Mouse (Mus musculus) neural tube, embryonic 11.5 days (tissue): ENCODE data around the gene Ttc16. TPM values are rescaled to one million over a fixed set of nuclear protein-coding genes. Genes with fewer than 3 reads are reported as not detected.

Experiments
- ATAC-seq: fragments of 200-750 bp; cut with Nextera tagmentation; 2 replicates; pipeline ENCODE4 v1.8.0; 2017; ENCODE audit warnings: moderate number of reproducible peaks, mild to moderate bottlenecking, moderate TSS enrichment, moderate library complexity; ENCODE audit not compliant: insufficient read depth, low FRiP score, low TSS enrichment
- DNase-seq: peaks from one replicate; pipeline ENCODE4 v3.0.0-alpha.2; 2015; ENCODE audit warnings: low spot score
- H3K27ac ChIP-seq: fragments of 300-500 bp; sonication (generic); 2 replicates; pipeline ENCODE4 v1.5.1; 2014; ENCODE audit warnings: low read depth, mild to moderate bottlenecking, low read length
- H3K27me3 ChIP-seq: fragments of 300-500 bp; sonication (generic); 2 replicates; pipeline ENCODE4 v1.6.1; 2014; ENCODE audit warnings: mild to moderate bottlenecking, low read length, mixed read lengths; ENCODE audit not compliant: control insufficient read depth, insufficient read depth
- H3K36me3 ChIP-seq: fragments of 300-500 bp; sonication (generic); 2 replicates; pipeline ENCODE4 v1.6.1; 2014; ENCODE audit warnings: mild to moderate bottlenecking, low read length, moderate library complexity, mixed read lengths; ENCODE audit not compliant: control insufficient read depth, insufficient read depth
- H3K4me1 ChIP-seq: fragments of 300-500 bp; sonication (generic); 2 replicates; pipeline ENCODE4 v1.6.1; 2014; ENCODE audit warnings: low read length, mixed read lengths; ENCODE audit not compliant: control insufficient read depth, insufficient read depth
- H3K4me2 ChIP-seq: fragments of 300-500 bp; sonication (generic); 2 replicates; pipeline ENCODE4 v1.6.1; 2014; ENCODE audit warnings: low read depth, mild to moderate bottlenecking, moderate library complexity
- H3K4me3 ChIP-seq: fragments of 300-500 bp; sonication (generic); 2 replicates; pipeline ENCODE4 v1.5.1; 2014; ENCODE audit warnings: low read depth, low read length
- H3K9ac ChIP-seq: fragments of 300-500 bp; sonication (generic); 2 replicates; pipeline ENCODE4 v1.6.1; 2014; ENCODE audit warnings: mild to moderate bottlenecking, low read length
- H3K9me3 ChIP-seq: fragments of 300-500 bp; sonication (generic); 2 replicates; pipeline ENCODE4 v1.6.1; 2016; ENCODE audit warnings: low read length; ENCODE audit not compliant: control insufficient read depth
- WGBS: fragments of 180-500 bp; shearing (Covaris S2); extraction: QIAGEN DNeasy Blood & Tissue Kit; methylation state at CpG from one replicate; pipeline ENCODE4 v1.1.7; 2014; 5-methylcytosine and 5-hydroxymethylcytosine counted together
- polyA plus RNA-seq: library from polyadenylated mRNA; unstranded; fragments of >200 nt; fragmentation: Nextera tagmentation; extraction: Ambion mirVana; gene quantifications from 2 replicates; pipeline ENCODE4 v1.2.1, GENCODE M21; 2014

The Ttc16 gene
- polyA plus RNA-seq, 1 experiment from 2014 or later: 1.1 TPM

DNA sequence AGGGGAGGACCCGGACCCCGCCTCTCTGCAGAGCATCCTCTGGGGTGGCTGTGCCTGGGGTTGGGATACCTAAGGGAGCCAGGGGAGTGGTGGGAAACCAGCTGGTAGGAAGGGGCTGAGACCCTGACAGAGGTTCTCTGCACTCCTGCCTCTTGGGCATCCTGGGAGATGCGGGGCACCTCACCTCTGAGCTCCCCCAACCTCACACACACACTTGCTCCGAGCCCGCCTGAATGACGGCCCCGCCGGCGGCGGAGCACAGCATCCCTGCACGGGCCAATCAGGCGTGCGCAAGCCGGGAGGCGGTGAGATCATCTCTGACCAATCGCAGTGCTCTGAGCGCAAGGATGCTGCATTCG is 33.3 kb downstream of the Ttc16 start:
- Histone ChIP-seq H3K4me2 (peak overlapping the region; percentile 94), H3K4me3 (peak overlapping the region; percentile 69), H3K27ac (peak overlapping the region; percentile 70), H3K4me1 (peaks cover 8% of the 10 kb centered on the region; the same call in 1 of the 2 replicates), H3K9ac (peak overlapping the region; percentile 71), H3K36me3 (no peaks in the 10 kb centered on the region; the same call in 1 of the 2 replicates), H3K27me3 (peaks cover 8% of the 10 kb centered on the region; the same call in 1 of the 2 replicates), H3K9me3 (no peaks in the 10 kb centered on the region)
- WGBS: under 1% methylated on average over 18 of the region's 18 CpGs
- ATAC-seq (peak; percentile 93), DNase-seq (peak; percentile 90)

- Histone ChIP-seq H3K9ac (peak overlapping the region; percentile 71), H3K4me2 (peak overlapping the region; percentile 94), H3K36me3 (no peaks in the 10 kb centered on the region; the same call in 1 of the 2 replicates), H3K27me3 (peaks cover 8% of the 10 kb centered on the region; the same call in 1 of the 2 replicates), H3K9me3 (no peaks in the 10 kb centered on the region), H3K4me3 (peak overlapping the region; percentile 69), H3K4me1 (peaks cover 8% of the 10 kb centered on the region; the same call in 1 of the 2 replicates), H3K27ac (peak overlapping the region; percentile 70)
- WGBS: 2% methylated on average over 54 of the region's 58 CpGs
- peak; percentile 46 for ATAC-seq
- peak; percentile 79 for DNase-seq
Observed at GRCm38 (mm10) chr2:32741273-32742172, 33.9 kb downstream of the Ttc16 start.

- Histone ChIP-seq H3K4me2 (peak within 1 kb of the TSS; percentile 94), H3K9me3 (no peaks in the 10 kb centered on the region), H3K36me3 (no peaks in the 10 kb centered on the region; the same call in 1 of the 2 replicates), H3K27me3 (peaks cover 8% of the 10 kb centered on the region; the same call in 1 of the 2 replicates), H3K9ac (peak within 1 kb of the TSS; percentile 71), H3K4me3 (peak within 1 kb of the TSS; percentile 69), H3K27ac (peak within 1 kb of the TSS; percentile 70), H3K4me1 (peaks cover 8% of the 10 kb centered on the region; the same call in 1 of the 2 replicates)
- 9% methylated on average over 8 of the region's 11 CpGs for WGBS
- ATAC-seq (no peak), DNase-seq (no peak)
Observed at GRCm38 (mm10) chr2:32740916-32741272, 34.5 kb downstream of the Ttc16 start, which contains the start of gene 6330409D20Rik. TSS of gene 6330409D20Rik (minus strand) at chr2:32741016.

GRCm38 (mm10) chr2:32739311-32739710 is 36.1 kb downstream of the Ttc16 start:
- H3K4me1 ChIP-seq: peaks cover 8% of the 10 kb centered on the region; the same call in 1 of the 2 replicates
- H3K36me3 ChIP-seq: no peaks in the 10 kb centered on the region
- no peak overlapping the region for H3K27ac ChIP-seq
- WGBS: 73% methylated on average over 4 of the region's 4 CpGs
- no peak overlapping the region for H3K4me2 ChIP-seq
- H3K9me3 ChIP-seq: no peaks in the 10 kb centered on the region
- no peak overlapping the region for H3K4me3 ChIP-seq
- no peak overlapping the region for H3K9ac ChIP-seq
- H3K27me3 ChIP-seq: peaks cover 8% of the 10 kb centered on the region; the same call in 1 of the 2 replicates
- DNase-seq (no peak), ATAC-seq (no peak)

- Histone ChIP-seq H3K4me3 (no peak overlapping the region), H3K27me3 (peaks cover 8% of the 10 kb centered on the region; the same call in 1 of the 2 replicates), H3K9ac (no peak overlapping the region), H3K36me3 (no peaks in the 10 kb centered on the region), H3K9me3 (no peaks in the 10 kb centered on the region), H3K27ac (no peak overlapping the region), H3K4me1 (peaks cover 7% of the 10 kb centered on the region), H3K4me2 (no peak overlapping the region)
- ATAC-seq: no peak
- DNase-seq: no peak
- 58% methylated on average over 6 of the region's 6 CpGs for WGBS
Observed at GRCm38 (mm10) chr2:32737008-32737407, 38.4 kb downstream of the Ttc16 start.

DNA sequence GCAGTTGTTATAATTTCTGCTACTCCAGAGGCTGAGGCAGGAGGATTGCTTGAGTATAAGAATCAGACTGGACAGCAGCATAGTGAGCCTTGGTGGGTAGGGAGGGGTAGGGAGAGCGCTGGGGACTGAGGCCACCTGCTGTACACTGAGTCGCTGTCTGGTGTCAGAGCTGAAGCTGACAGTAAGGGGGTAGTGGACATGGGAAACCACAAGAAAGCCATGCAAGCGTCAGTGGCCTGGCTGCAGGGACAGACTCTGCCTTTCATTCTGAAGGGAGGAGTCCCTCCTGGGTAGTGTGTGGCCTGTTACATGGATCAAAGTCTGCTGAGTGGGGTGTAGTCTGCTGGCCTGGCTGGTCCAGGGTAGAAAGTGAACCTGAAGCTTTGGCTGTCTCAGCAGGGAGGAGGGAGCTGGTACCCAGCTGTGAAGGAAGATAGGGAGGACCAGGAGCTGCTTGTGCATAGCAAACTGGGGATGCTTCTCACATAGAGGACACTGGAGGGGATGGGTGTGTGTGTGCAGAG is 39.1 kb downstream of the Ttc16 start:
- no peak for ATAC-seq
- no peak overlapping the region for H3K4me2 ChIP-seq
- no peaks in the 10 kb centered on the region for H3K36me3 ChIP-seq
- no peak for DNase-seq
- no peak overlapping the region for H3K9ac ChIP-seq
- WGBS: 39% methylated on average over 3 of the region's 3 CpGs
- H3K27me3 ChIP-seq: 0 out of 2 replicates have a peak, but pooled peaks cover 3% of the 10 kb centered on the region
- H3K27ac ChIP-seq: no peak overlapping the region
- no peaks in the 10 kb centered on the region for H3K9me3 ChIP-seq
- no peak overlapping the region for H3K4me3 ChIP-seq
- H3K4me1 ChIP-seq: peaks cover 7% of the 10 kb centered on the region

GRCm38 (mm10) chr2:32734933-32735332 is 40.5 kb downstream of the Ttc16 start:
- Histone ChIP-seq H3K27ac (no peak overlapping the region), H3K4me1 (peaks cover 3% of the 10 kb centered on the region; the same call in 1 of the 2 replicates), H3K9ac (no peak overlapping the region), H3K4me3 (no peak overlapping the region), H3K36me3 (no peaks in the 10 kb centered on the region), H3K9me3 (no peaks in the 10 kb centered on the region), H3K4me2 (no peak overlapping the region), H3K27me3 (0 out of 2 replicates have a peak, but pooled peaks cover 3% of the 10 kb centered on the region)
- ATAC-seq (no peak), DNase-seq (no peak)
- WGBS: 67% methylated on average over 4 of the region's 4 CpGs

DNA sequence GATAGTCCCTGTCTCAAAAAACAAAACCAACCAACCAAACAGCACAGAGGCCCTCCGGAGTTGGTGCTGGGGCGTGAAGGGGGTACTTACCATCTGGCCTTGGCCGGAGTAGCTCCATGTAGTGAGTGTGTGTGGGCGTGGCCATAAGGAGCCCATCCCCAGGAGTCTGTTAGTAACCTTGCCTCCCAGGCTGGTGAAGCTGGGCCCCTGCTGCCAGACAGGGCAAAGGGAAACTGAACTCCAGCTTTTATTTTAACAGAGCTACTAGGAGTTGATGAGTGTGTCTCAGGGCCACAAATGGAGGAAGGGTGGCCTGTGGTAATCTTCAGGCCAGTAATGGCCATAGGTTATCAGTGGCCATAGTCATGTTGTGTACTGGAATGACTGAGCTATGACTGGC is 41.0 kb downstream of the Ttc16 start:
- ATAC-seq (no peak), DNase-seq (no peak)
- H3K9me3 ChIP-seq: no peaks in the 10 kb centered on the region
- no peaks in the 10 kb centered on the region for H3K36me3 ChIP-seq
- 39% methylated on average over 4 of the region's 4 CpGs for WGBS
- no peak overlapping the region for H3K4me2 ChIP-seq
- H3K27ac ChIP-seq: no peak overlapping the region
- H3K4me1 ChIP-seq: peaks cover 3% of the 10 kb centered on the region; the same call in 1 of the 2 replicates
- H3K4me3 ChIP-seq: no peak overlapping the region
- no peak overlapping the region for H3K9ac ChIP-seq
- no peaks in the 10 kb centered on the region for H3K27me3 ChIP-seq
